Mouse (Mus musculus) liver (tissue): ENCODE results near the gene Shroom1.
"Not testable (repeated sequence)": the region's sequence is repeated elsewhere in the genome, so short reads cannot be mapped to it uniquely, and the experiment has no call there.

Source experiments
- DNase-seq: peaks from one replicate; pipeline ENCODE4 v3.0.0-alpha.2; 2020; ENCODE audit warnings: mixed read lengths

Gene Shroom1

GRCm38 (mm10) chr11:53456474-53457371, at the start of gene Shroom1, which contains the start of gene Gm10447:
Shroom1 (plus strand) TSS chr11:53457205.
Gm10447 (minus strand) TSS chr11:53457110.
- DNase-seq = peak; percentile 65

GRCm38 (mm10) chr11:53411738-53412137, 45.3 kb upstream of the Shroom1 start:
- DNase-seq = no peak

GRCm38 (mm10) chr11:53413871-53414270, 43.1 kb upstream of the Shroom1 start:
- DNase-seq = no peak

- no peak for DNase-seq
These were observed 39.0 kb upstream of the Shroom1 start for GRCm38 (mm10) chr11:53418048-53418447.

- no peak for DNase-seq
These were observed 34.0 kb upstream of the Shroom1 start, which contains the start of gene Leap2 for GRCm38 (mm10) chr11:53423036-53423435. Leap2 (minus strand) TSS chr11:53423170.

- DNase-seq = no peak
These were observed 32.2 kb upstream of the Shroom1 start for GRCm38 (mm10) chr11:53424826-53425225.

- no peak for DNase-seq
These were observed 31.8 kb upstream of the Shroom1 start for GRCm38 (mm10) chr11:53425251-53425650.

GRCm38 (mm10) chr11:53425711-53426255, 31.2 kb upstream of the Shroom1 start:
- no peak for DNase-seq

GRCm38 (mm10) chr11:53426914-53427313, 30.1 kb upstream of the Shroom1 start:
- not testable (repeated sequence) for DNase-seq

GRCm38 (mm10) chr11:53427993-53428715, 28.9 kb upstream of the Shroom1 start:
- DNase-seq = no peak

GRCm38 (mm10) chr11:53428716-53429057, 28.3 kb upstream of the Shroom1 start:
- DNase-seq = no peak

GRCm38 (mm10) chr11:53429182-53429581, 27.8 kb upstream of the Shroom1 start:
- DNase-seq = no peak

- DNase-seq = peak; percentile 54
These were observed 26.7 kb upstream of the Shroom1 start for GRCm38 (mm10) chr11:53430300-53430669.

- DNase-seq = peak; percentile 99
These were observed 26.2 kb upstream of the Shroom1 start, which contains the start of the genes Uqcrq and Gdf9 for GRCm38 (mm10) chr11:53430670-53431346. Uqcrq (minus strand) TSS chr11:53430831. Gdf9 (plus strand) TSS chr11:53431023.

GRCm38 (mm10) chr11:53431347-53432056, 25.5 kb upstream of the Shroom1 start:
- DNase-seq = peak; percentile 35

GRCm38 (mm10) chr11:53433057-53433456, 23.9 kb upstream of the Shroom1 start:
- no peak for DNase-seq

- no peak for DNase-seq
These were observed 21.5 kb upstream of the Shroom1 start for GRCm38 (mm10) chr11:53435504-53435903.

- no peak for DNase-seq
These were observed 20.7 kb upstream of the Shroom1 start for GRCm38 (mm10) chr11:53436338-53436737.

- peak; percentile 56 for DNase-seq
These were observed 15.1 kb upstream of the Shroom1 start for GRCm38 (mm10) chr11:53441921-53442320.

- no peak for DNase-seq
These were observed 13.1 kb upstream of the Shroom1 start for GRCm38 (mm10) chr11:53443861-53444260.

- no peak for DNase-seq
These were observed 11.4 kb upstream of the Shroom1 start for GRCm38 (mm10) chr11:53445562-53445961.

GRCm38 (mm10) chr11:53446183-53446582, 10.8 kb upstream of the Shroom1 start:
- peak; percentile 47 for DNase-seq
